Mouse (Mus musculus): ENCODE results near the gene Hnrnpul2. TPM values are rescaled to one million over a fixed set of nuclear protein-coding genes. Genes with fewer than 3 reads are reported as not detected.

Gene Hnrnpul2
- polyA plus RNA-seq, 1 experiment from 2014 or later, result 3.6 TPM

DNA sequence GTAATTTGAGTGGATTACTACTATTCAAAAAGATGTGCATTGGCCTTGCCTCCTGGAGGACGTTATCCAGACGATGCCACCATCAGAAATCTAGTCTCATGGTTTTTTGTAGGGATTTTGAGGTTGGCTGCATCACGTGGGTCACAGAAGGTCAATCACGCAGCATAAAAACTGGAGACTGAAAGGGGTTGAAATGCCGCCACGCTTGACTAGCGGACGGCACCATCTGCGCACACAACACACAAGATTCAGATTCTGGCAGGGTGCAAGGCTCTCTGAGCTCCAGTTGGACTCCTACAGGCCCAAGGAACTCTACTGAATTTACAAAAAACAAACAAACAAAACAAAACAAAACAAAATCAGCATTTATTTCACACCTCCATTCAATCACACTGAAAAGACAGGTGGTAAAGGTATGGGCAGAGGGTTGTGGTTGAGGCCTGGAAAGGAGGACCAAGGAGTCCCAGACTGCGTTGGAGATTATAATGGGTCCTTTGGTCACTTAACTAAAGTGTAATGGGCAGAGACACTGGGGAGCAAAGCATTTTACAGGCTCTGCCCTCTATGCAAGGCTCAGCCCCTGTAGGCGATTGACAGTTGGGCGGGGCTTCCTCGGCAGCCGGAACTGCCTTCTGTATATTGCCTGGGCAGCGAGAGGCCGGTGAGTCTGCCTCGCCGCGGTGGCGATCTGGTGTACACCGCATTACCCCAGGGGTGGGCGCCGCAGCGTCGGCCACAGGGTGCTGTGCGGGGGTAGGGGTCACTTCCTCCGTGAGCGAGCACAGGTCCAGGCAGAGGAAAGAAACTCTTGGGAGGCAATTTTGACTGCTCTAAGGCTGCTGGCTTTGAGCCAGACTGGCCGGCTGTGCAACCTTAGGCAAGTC lies 20.3 kb downstream of the Hnrnpul2 start:
- ATAC-seq (ENCODE audit: low FRiP score, low TSS enrichment), result peak; percentile 78
- WGBS, result 27% methylated on average over 29 of the region's 29 CpGs
- Histone ChIP-seq H3K36me3 (ENCODE audit: control insufficient read depth, insufficient read depth, low read length) (peaks cover 3% of the 10 kb centered on the region; the same call in 1 of the 2 replicates), H3K4me3 (ENCODE audit: low read depth, low read length) (peak overlapping the region; percentile 52), H3K27me3 (ENCODE audit: control insufficient read depth, insufficient read depth, low read length) (no peaks in the 10 kb centered on the region), H3K9ac (ENCODE audit: low read length) (peak overlapping the region; percentile 66), H3K27ac (replicated peaks) (peak overlapping the region; percentile 56), H3K9me3 (ENCODE audit: control insufficient read depth, low read length) (no peaks in the 10 kb centered on the region), H3K4me1 (replicated peaks; ENCODE audit: control insufficient read depth, insufficient read depth) (no peaks in the 10 kb centered on the region), H3K4me2 (replicated peaks; ENCODE audit: low read depth) (peak overlapping the region; percentile 71)
- no peak for TF ChIP-seq EP300 (optimal IDR thresholded peaks at IDR 0.05)
- TF ChIP-seq CTCF (IDR thresholded peaks at IDR 0.05; ENCODE audit: low read depth), result peak; percentile 26
- peak; percentile 88 for DNase-seq (ENCODE audit: low spot score)

- Histone ChIP-seq H3K9ac (ENCODE audit: low read length) (0 out of 2 replicates have a peak overlapping the region, but pooled peaks have one; percentile 36), H3K4me2 (replicated peaks; ENCODE audit: low read depth) (peak overlapping the region; percentile 71), H3K4me3 (ENCODE audit: low read depth, low read length) (peak overlapping the region; percentile 52), H3K27me3 (ENCODE audit: control insufficient read depth, insufficient read depth, low read length) (no peaks in the 10 kb centered on the region), H3K27ac (replicated peaks) (no peak overlapping the region), H3K4me1 (replicated peaks; ENCODE audit: control insufficient read depth, insufficient read depth) (no peaks in the 10 kb centered on the region), H3K9me3 (ENCODE audit: control insufficient read depth, low read length) (no peaks in the 10 kb centered on the region), H3K36me3 (ENCODE audit: control insufficient read depth, insufficient read depth, low read length) (peaks cover 4% of the 10 kb centered on the region; the same call in 1 of the 2 replicates)
- ATAC-seq (ENCODE audit: low FRiP score, low TSS enrichment), result no peak
- 92% methylated on average over 7 of the region's 7 CpGs for WGBS
- TF ChIP-seq CTCF (IDR thresholded peaks at IDR 0.05; ENCODE audit: low read depth) (no peak), EP300 (optimal IDR thresholded peaks at IDR 0.05) (no peak)
- DNase-seq (ENCODE audit: low spot score), result no peak
These were observed 21.2 kb downstream of the Hnrnpul2 start for GRCm38 (mm10) chr19:8841012-8841411.

DNA sequence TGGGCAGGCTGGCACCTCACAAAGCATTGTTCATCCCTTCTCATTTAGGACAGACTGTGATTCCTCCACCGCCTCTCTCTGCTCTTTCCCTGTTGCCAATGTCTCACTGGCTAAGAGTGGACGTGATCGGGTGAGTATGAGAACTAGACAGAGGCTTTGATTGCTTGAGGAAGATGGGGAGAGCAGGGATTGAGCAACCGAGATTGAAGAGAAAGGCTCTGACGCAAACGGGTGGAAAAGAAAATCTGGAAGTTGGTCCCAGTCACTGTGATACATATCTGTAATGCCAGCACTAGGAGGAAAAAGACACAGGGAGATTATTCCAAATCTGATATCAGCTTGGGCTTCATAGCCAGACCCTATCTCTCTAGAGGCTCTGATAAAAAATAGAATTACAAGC lies 23.2 kb downstream of the Hnrnpul2 start:
- H3K9ac ChIP-seq (ENCODE audit: low read length), result no peak overlapping the region
- H3K9me3 ChIP-seq (ENCODE audit: control insufficient read depth, low read length), result no peaks in the 10 kb centered on the region
- ATAC-seq (ENCODE audit: low FRiP score, low TSS enrichment) (no peak), DNase-seq (ENCODE audit: low spot score) (no peak)
- H3K4me1 ChIP-seq (replicated peaks; ENCODE audit: control insufficient read depth, insufficient read depth), result no peaks in the 10 kb centered on the region
- H3K27ac ChIP-seq (replicated peaks), result no peak overlapping the region
- H3K36me3 ChIP-seq (ENCODE audit: control insufficient read depth, insufficient read depth, low read length), result peaks cover 16% of the 10 kb centered on the region
- TF ChIP-seq CTCF (IDR thresholded peaks at IDR 0.05; ENCODE audit: low read depth) (no peak), EP300 (optimal IDR thresholded peaks at IDR 0.05) (no peak)
- no peaks in the 10 kb centered on the region for H3K27me3 ChIP-seq (ENCODE audit: control insufficient read depth, insufficient read depth, low read length)
- no peak overlapping the region for H3K4me3 ChIP-seq (ENCODE audit: low read depth, low read length)
- H3K4me2 ChIP-seq (replicated peaks; ENCODE audit: low read depth), result no peak overlapping the region
- 80% methylated on average over 6 of the region's 6 CpGs for WGBS

DNA sequence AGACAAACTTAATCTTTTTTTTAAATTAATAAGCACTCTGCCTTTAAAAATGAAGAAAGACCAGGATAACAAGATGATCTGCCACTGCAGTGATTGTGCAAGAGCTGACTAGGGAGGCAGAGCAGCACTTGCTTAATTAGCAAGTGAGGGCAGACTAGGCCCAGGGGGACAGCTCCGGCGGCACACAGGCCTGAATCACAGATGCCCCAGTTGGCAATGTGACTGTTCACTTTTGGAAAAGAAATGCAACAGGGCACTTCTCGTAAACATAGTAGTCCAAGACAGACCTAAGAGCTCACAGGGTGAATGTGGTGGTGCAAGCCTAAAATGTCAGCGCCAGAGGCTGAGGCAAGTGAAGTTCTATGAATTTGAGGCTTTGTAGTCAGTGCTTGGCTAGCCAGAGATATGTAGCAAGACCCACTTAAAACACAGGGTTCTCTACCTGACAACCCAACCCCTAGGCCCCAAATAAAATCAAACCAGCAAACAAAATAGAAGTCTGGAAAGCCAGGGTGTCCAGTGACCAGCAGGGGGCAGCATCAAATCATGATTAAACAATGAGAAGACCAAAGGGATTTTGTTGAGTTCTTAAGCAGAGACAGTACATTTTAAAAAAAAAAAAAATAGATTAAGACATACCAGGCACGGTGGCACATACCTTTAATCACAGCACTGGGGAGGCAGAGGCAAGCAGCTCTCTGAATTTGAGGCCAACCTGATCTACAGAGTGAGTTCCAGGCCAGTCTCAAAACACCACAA lies 24.7 kb downstream of the Hnrnpul2 start:
- H3K4me3 ChIP-seq (ENCODE audit: low read depth, low read length), result no peak overlapping the region
- peak; percentile 75 for DNase-seq (ENCODE audit: low spot score)
- no peak overlapping the region for H3K9ac ChIP-seq (ENCODE audit: low read length)
- peaks cover 16% of the 10 kb centered on the region for H3K36me3 ChIP-seq (ENCODE audit: control insufficient read depth, insufficient read depth, low read length)
- H3K4me1 ChIP-seq (replicated peaks; ENCODE audit: control insufficient read depth, insufficient read depth), result no peaks in the 10 kb centered on the region
- 65% methylated on average over 5 of the region's 5 CpGs for WGBS
- no peaks in the 10 kb centered on the region for H3K9me3 ChIP-seq (ENCODE audit: control insufficient read depth, low read length)
- no peak for ATAC-seq (ENCODE audit: low FRiP score, low TSS enrichment)
- TF ChIP-seq CTCF (IDR thresholded peaks at IDR 0.05; ENCODE audit: low read depth) (peak; percentile 85), EP300 (optimal IDR thresholded peaks at IDR 0.05) (no peak)
- no peaks in the 10 kb centered on the region for H3K27me3 ChIP-seq (ENCODE audit: control insufficient read depth, insufficient read depth, low read length)
- no peak overlapping the region for H3K27ac ChIP-seq (replicated peaks)
- H3K4me2 ChIP-seq (replicated peaks; ENCODE audit: low read depth), result no peak overlapping the region

- peaks cover 13% of the 10 kb centered on the region for H3K36me3 ChIP-seq (ENCODE audit: control insufficient read depth, insufficient read depth, low read length)
- H3K27me3 ChIP-seq (ENCODE audit: control insufficient read depth, insufficient read depth, low read length), result no peaks in the 10 kb centered on the region
- WGBS, result 56% methylated on average over 5 of the region's 5 CpGs
- H3K9ac ChIP-seq (ENCODE audit: low read length), result no peak overlapping the region
- H3K27ac ChIP-seq (replicated peaks), result no peak overlapping the region
- ATAC-seq (ENCODE audit: low FRiP score, low TSS enrichment), result no peak
- no peak overlapping the region for H3K4me2 ChIP-seq (replicated peaks; ENCODE audit: low read depth)
- H3K4me3 ChIP-seq (ENCODE audit: low read depth, low read length), result no peak overlapping the region
- no peaks in the 10 kb centered on the region; the same call in 1 of the 2 replicates for H3K4me1 ChIP-seq (replicated peaks; ENCODE audit: control insufficient read depth, insufficient read depth)
- no peaks in the 10 kb centered on the region for H3K9me3 ChIP-seq (ENCODE audit: control insufficient read depth, low read length)
- DNase-seq (ENCODE audit: low spot score), result no peak
- no peak for TF ChIP-seq CTCF (IDR thresholded peaks at IDR 0.05; ENCODE audit: low read depth)
- no peak for TF ChIP-seq EP300 (optimal IDR thresholded peaks at IDR 0.05)
These were observed 28.5 kb downstream of the Hnrnpul2 start for GRCm38 (mm10) chr19:8848356-8848755.

Data from stomach, postnatal 0 days (tissue).